Mouse (Mus musculus) spleen, adult 2 months (tissue): ENCODE measurements at regions not wholly inside any gene's neighbourhood (a gene's known extent, or its start where the extent isn't known, plus 50 kb on each side); places are given as distances from the start of the nearest gene placed in this dataset.

Experiments
- CTCF ChIP-seq: fragments of 200-500 bp; IDR thresholded peaks from 2 replicates; pipeline ENCODE4 v1.5.1; 2011; ENCODE audit warnings: mild to moderate bottlenecking, inconsistent platforms; ENCODE audit not compliant: insufficient read depth, insufficient read length, insufficient replicate concordance; ENCODE audit errors: extremely low read depth
- POLR2A ChIP-seq: fragments of 200-500 bp; IDR thresholded peaks from 2 replicates; pipeline ENCODE4 v1.6.1; 2011; ENCODE audit warnings: low read depth, low read length, inconsistent platforms

DNA sequence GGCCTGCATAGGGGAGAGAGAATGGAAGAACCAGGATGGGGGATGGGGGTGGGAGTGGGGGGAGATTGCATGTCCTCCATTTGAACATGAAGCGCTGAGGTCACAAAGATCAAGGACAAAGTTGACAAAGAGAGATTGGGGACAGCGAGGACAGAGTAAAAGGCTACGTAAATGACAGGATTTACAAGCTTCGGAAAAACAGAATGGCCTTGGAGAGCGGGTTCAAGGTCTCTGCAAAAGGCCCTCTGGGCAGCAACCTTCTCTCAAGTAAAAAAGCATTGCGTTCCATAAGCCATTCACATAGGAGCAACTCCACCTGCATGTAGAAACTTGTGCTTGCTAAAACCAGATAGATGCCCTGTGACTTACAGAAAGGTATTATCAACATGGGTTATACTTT is 86.0 kb upstream of the Frmd6 start:
- TF ChIP-seq POLR2A: no peak
- TF ChIP-seq CTCF: no peak
